Mouse (Mus musculus) erythroblast, embryonic 14.5 days (primary cell): ENCODE data around the gene Oaz1.

Experiments
- GATA1 ChIP-seq: IDR thresholded peaks from 2 replicates; pipeline ENCODE4 v1.6.1; 2012; ENCODE audit warnings: low read length, inconsistent platforms, mixed read lengths
- TAL1 ChIP-seq: IDR thresholded peaks from 3 replicates; pipeline ENCODE4 v1.6.1; 2012; ENCODE audit warnings: low read length, inconsistent platforms, mixed read lengths

DNA sequence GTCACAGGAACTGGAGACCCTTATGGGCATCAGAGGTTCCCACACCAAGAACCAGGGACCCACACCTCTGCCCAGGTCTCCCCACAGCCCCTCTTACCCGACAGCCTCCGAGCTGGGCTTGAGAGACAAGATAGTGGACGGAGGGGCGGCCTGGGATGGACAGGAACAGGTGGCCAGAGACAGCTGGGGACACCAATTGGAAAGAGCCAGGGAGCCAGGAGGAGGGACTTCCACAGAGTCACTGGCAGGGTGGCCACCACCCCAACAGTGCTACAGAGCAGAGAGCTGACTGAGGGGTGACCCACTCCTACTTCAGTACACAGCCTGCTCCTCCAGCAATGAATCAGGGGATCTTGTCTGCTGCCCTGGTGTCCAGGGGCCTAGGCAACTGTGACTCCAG lies 13.1 kb upstream of the Oaz1 start, which contains the start of gene Jsrp1:
- no peak for TF ChIP-seq GATA1
- TF ChIP-seq TAL1, result no peak
